Mouse (Mus musculus) lung, postnatal 25 days (tissue): Measurements from ENCODE around the gene Mrtfa.

Source experiments
- DNase-seq: peaks from one replicate; pipeline ENCODE4 v3.0.0; 2022; ENCODE audit warnings: low spot score

Gene Mrtfa

GRCm38 (mm10) chr15:81155845-81156244 lies 34.7 kb downstream of the Mrtfa start:
- no peak for DNase-seq

- DNase-seq, result no peak
Measured at GRCm38 (mm10) chr15:81154846-81155624, 35.5 kb downstream of the Mrtfa start.

DNA sequence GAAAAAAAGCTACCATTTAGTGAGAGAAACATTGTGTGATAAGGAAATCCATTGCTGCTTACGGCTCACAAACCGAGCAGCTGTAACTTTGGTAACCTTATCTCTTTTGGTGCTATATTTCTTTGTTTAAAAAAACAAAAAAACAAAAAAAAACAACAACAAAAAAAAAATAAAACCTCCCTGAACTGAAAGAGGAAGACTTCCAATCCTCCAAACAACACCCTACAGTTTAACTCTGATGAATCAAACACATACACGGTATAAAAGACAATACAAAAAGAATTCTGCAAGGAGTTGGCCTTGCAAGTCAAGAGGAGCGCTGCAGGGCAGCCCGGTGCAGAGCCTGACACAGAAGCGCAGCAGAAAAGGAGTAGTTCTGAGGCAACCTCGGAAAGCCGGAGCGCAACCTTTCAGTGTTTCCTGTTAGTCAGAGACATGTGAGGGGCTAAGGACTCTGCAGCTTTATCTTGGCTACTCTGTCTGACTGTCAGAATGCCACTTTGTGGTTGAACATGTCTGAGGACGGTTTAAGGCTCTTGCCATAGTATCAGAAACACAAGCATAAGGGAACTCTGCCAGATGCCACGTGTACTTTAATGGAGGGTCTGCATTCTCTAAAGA lies 48.5 kb downstream of the Mrtfa start:
- DNase-seq, result no peak

DNA sequence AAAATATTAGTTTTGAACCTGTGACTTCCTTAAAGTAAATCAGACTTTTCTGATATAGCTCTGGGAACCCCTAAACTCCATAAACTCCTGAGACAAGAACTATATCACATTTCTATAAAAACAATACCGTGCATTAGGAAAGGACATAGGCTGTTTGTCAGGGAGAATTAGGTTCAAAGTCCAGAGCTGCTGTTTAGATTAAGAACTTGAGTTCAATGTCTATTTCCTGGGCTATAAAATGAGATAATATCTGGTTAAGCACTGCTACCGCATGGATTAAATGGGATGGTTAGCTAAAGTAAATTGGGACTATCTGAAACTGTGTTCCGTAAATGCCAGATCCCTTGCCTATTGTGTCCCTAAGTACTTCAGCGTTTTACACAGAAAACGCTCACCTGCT lies 50.6 kb downstream of the Mrtfa start:
- DNase-seq, result no peak

GRCm38 (mm10) chr15:81137298-81137697 lies 53.3 kb downstream of the Mrtfa start:
- DNase-seq, result no peak

DNA sequence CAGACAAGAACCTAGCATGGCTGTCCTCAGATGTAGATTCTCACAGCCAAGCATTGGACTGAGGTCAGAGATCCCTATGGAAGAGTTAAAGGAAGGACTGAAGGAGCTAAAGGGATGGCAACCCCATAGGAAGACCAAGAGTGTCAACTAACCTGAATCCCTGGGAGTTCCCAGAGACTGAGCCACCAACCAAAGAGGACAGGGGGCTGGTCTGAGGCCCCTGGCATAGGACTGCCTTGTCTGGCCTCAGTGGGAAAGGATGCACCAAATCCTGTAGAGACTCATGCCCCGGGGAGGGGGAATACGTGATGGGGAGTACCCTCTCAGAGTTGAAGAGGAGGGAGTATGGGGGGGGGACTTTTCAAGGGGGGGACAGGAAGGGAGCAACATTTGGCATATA lies 56.8 kb downstream of the Mrtfa start:
- DNase-seq, result no peak

- DNase-seq, result no peak
Measured at GRCm38 (mm10) chr15:81131152-81131551, 59.4 kb downstream of the Mrtfa start.

- DNase-seq, result no peak
Measured at GRCm38 (mm10) chr15:81129970-81130369, 60.6 kb downstream of the Mrtfa start.

DNA sequence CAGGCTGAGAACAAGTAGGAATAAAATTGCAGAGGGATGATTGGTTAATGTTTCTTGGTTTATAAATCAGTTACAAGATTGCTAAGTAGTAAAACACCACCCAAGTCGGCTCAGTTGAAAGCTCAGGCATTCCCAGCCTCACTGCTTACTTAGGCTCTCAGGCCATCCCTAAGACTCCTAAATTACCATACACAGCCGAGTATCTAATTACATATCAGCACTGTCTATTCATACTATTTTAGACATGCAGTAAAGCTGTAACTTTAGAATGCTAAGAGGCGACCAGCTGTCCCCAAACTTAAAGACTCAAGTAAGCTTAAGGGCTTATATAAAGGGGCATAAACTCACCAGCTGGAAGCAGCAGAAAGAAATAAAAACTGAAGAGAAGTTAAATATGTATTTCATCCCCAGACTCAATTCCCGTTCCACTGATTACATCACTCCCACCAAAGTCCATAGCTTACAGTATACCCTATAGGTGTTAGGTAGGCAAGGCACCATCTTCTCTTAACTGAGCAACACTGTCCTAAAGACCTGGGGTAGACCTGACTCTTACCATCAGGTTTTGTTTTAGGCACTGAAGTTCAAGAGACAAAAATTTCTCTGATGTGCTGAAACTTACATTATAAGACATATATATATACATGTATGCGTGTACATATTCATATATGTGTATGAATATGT lies 62.3 kb downstream of the Mrtfa start:
- DNase-seq, result no peak

DNA sequence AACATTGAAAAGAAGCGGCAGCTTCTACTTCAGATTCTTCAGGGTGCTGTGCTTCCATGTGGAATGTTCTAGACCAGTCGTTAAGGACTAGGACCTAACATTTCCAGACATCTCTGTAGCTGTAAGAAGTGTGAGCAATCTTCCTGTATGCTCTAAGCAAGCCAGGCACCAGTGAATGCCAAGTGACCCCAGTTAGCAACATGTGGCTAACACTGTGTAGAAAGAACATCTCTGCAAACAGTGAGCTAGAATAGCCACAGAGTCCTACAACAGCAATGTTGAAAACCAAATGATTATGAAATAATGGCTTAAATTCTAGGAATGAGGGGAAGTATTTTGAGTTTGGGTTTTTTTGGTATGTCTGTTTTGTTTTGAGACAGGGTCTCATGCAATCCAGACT lies 66.3 kb downstream of the Mrtfa start:
- no peak for DNase-seq

GRCm38 (mm10) chr15:81123122-81123521 lies 67.4 kb downstream of the Mrtfa start:
- DNase-seq, result no peak

DNA sequence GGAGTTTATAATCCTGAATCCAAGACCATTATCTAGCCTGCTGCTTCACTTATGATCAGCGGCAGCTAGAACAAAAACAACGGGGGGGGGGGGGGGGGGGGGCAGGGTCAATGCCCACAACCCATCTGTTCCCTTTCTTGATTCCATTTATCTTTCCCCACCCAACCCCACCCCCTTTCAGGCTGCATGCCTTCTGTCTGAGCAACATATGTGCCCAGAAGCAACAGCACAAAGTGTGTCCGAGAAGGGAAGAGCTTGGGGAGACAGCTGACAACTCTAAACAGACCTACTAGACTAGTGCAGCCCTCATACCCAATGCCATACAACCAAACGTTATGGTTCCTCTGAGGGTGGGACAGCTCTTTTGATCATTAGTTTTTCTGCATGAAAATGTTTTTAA lies 68.0 kb downstream of the Mrtfa start:
- DNase-seq, result no peak

GRCm38 (mm10) chr15:81122078-81122477 lies 68.5 kb downstream of the Mrtfa start:
- no peak for DNase-seq

DNA sequence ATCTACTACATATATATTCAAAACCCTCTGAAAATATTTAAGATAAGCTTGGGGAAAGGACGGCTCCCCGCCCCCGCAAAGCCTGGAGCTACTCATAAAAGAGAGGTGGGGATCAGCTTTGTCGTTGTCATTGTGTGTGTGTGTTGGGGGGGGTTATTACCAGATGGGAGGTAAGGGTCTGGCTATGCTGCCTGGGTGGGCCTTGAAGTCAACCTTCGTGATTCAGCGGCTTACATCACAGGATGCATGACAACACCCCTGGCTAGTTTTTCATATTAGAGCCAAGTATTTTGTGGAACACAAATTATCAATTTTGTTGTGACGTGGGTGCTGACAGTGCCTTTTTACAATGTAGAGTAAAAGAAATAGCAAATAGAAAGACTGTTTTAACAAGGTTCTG lies 69.6 kb downstream of the Mrtfa start:
- DNase-seq, result no peak

- no peak for DNase-seq
Measured at GRCm38 (mm10) chr15:81120140-81120539, 70.4 kb downstream of the Mrtfa start.

DNA sequence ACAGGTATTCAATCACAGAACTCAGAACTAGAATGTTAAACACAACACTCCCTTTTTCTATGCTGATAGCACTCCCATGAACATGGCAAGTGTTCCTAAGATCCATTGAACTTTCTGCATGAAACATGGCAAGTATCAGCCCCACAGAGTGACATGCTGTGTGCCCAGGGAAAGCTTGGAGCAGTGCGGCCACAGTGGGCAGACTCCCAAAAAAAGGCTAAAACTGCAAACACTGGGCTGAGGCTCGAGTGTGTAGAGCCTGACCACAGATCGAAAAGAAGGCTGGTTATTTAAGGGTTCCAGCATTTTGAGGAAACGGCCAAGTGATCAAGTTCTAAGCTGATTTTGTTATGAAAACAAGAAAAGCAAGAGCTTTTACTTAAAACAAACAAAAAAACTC lies 72.3 kb downstream of the Mrtfa start:
- no peak for DNase-seq

GRCm38 (mm10) chr15:81112589-81112988 lies 78.0 kb downstream of the Mrtfa start:
- DNase-seq, result peak; percentile 44

GRCm38 (mm10) chr15:81110315-81110714 lies 80.2 kb downstream of the Mrtfa start:
- no peak for DNase-seq

GRCm38 (mm10) chr15:81105962-81106361 lies 84.6 kb downstream of the Mrtfa start:
- no peak for DNase-seq

GRCm38 (mm10) chr15:81104585-81105259 lies 85.8 kb downstream of the Mrtfa start:
- DNase-seq, result peak; percentile 65

DNA sequence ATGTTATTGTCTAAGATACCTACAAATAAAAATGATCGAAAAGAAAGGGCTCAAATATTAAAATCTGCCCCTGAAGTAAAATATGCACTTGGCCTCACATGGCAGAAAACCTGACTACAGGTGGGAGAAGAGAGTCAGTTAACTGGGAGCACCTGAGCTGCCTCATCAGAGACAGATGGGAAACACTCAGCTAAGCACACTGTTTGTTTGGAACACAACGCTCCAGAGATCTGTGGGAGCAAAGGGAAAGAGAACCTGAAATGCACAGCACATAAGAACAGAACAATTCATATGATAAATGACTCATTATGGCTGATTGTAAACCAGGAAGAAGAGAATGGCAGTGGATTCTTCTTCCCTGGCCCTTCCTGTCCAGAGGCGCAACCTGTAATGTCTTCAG lies 87.1 kb downstream of the Mrtfa start:
- no peak for DNase-seq

- no peak for DNase-seq
Measured at GRCm38 (mm10) chr15:81102274-81102879, 88.2 kb downstream of the Mrtfa start.
